Mouse (Mus musculus) stomach, postnatal 0 days (tissue): ENCODE results near the gene Pctp.

ENCODE experiments used
- CTCF ChIP-seq: IDR thresholded peaks from 2 replicates; pipeline ENCODE4 v1.5.1; 2016; ENCODE audit warnings: antibody characterized with exemption, low read depth, mild to moderate bottlenecking, moderate library complexity
- EP300 ChIP-seq: optimal IDR thresholded peaks from 2 replicates; pipeline ENCODE3; 2016; ENCODE audit warnings: antibody characterized with exemption

- TF ChIP-seq CTCF (no peak), EP300 (no peak)
Observed at GRCm38 (mm10) chr11:90027216-90027615, 24.5 kb upstream of the Pctp start.
